Comparison of ENCODE assay signal across 9 mouse cellular contexts in the genomic region with DNA sequence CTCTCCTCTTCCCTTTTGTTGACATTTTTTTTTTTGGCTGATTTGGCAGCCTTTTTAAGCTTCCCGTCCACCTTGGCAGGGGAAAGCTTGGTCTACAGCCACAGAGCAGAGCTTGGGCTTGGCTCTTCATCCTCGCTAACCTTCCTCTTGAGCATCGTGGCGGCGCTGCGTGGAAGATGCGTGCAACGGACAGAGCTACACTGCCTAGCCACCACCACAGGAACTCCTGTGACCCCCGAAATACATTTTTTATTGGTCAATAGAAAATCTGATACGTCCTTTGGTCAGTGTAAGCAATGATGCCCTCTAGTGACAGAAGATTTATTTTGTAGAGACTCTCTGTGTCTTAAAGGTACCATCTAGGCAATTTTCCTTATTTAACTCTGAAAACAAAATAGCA. TPM values are rescaled to one million over a fixed set of nuclear protein-coding genes. Genes with fewer than 3 reads are reported as not detected.
DNase-seq lines count a peak whose midpoint lies in the region; ATAC-seq lines count a peak whose summit lies in the region.
"Had no signal": no experiment of that assay in that cellular context is flagged by ENCODE, and none has a peak within 500 bp of the region (broad histone marks: within the 10 kb centered on the region; RNA-seq: fewer than 3 reads in every experiment).

No protein-coding gene starts in this region.

- H3K27me3 ChIP-seq in intestine, embryonic 16.5 days (replicated peaks; ENCODE audit: control insufficient read depth, insufficient read depth, low read length): no peaks in the 10 kb centered on the region
- no peaks in the 10 kb centered on the region for H3K27me3 ChIP-seq in intestine, embryonic 15.5 days (replicated peaks)
- H3K27me3 ChIP-seq: liver, embryonic 13.5 days had no signal

- DNase-seq in NIH3T3 (ENCODE audit: low read depth): peak; percentile 68
- peak; percentile 72 for DNase-seq in heart, adult 8-10 months (ENCODE audit: low spot score)
- peak; percentile 25 for DNase-seq in lung, postnatal 10 days
- no peak for DNase-seq in adrenal gland, adult 8-10 months
- no peak for DNase-seq in thymus, adult 18-20 months
- DNase-seq in adrenal gland, postnatal 25 days: no peak
- DNase-seq: liver, embryonic 13.5 days had no signal

- H3K4me2 ChIP-seq in intestine, embryonic 16.5 days (ENCODE audit: low read depth, low read length): peak overlapping the region; percentile 35; the same call in 1 of the 2 replicates
- no peak overlapping the region for H3K4me2 ChIP-seq in intestine, embryonic 15.5 days (replicated peaks)
- H3K4me2 ChIP-seq: liver, embryonic 13.5 days had no signal

- H3K36me3 ChIP-seq in intestine, embryonic 16.5 days (ENCODE audit: control insufficient read depth, insufficient read depth, low read length): no peaks in the 10 kb centered on the region
- H3K36me3 ChIP-seq in intestine, embryonic 15.5 days: no peaks in the 10 kb centered on the region
- H3K36me3 ChIP-seq: liver, embryonic 13.5 days had no signal

- no peak overlapping the region for H3K4me3 ChIP-seq in intestine, embryonic 16.5 days (ENCODE audit: low read length)
- H3K4me3 ChIP-seq in intestine, embryonic 15.5 days (replicated peaks): no peak overlapping the region
- H3K4me3 ChIP-seq: liver, embryonic 13.5 days had no signal

- no peak for ATAC-seq in intestine, embryonic 16.5 days
- ATAC-seq in intestine, embryonic 15.5 days: no peak

- no peak overlapping the region for H3K27ac ChIP-seq in intestine, embryonic 16.5 days (ENCODE audit: low read length)
- no peak overlapping the region for H3K27ac ChIP-seq in intestine, embryonic 15.5 days
- H3K27ac ChIP-seq: liver, embryonic 13.5 days had no signal

- WGBS in intestine, embryonic 16.5 days: 51% methylated on average over 10 of the region's 10 CpGs
- WGBS in intestine, embryonic 15.5 days: 65% methylated on average over 10 of the region's 10 CpGs

- no peaks in the 10 kb centered on the region for H3K9me3 ChIP-seq in intestine, embryonic 16.5 days (ENCODE audit: control insufficient read depth, low read length)
- H3K9me3 ChIP-seq in intestine, embryonic 15.5 days: no peaks in the 10 kb centered on the region
- H3K9me3 ChIP-seq: liver, embryonic 13.5 days had no signal

- no peak overlapping the region for H3K9ac ChIP-seq in intestine, embryonic 16.5 days (ENCODE audit: low read depth, low read length)
- H3K9ac ChIP-seq in intestine, embryonic 15.5 days: no peak overlapping the region
- H3K9ac ChIP-seq: liver, embryonic 13.5 days had no signal

- H3K4me1 ChIP-seq in intestine, embryonic 16.5 days (ENCODE audit: control insufficient read depth, insufficient read depth, low read length): no peaks in the 10 kb centered on the region
- no peaks in the 10 kb centered on the region for H3K4me1 ChIP-seq in intestine, embryonic 15.5 days (replicated peaks)
- H3K4me1 ChIP-seq: liver, embryonic 13.5 days had no signal

RNA-seq across cellular contexts. Expression of gene Fas, which starts 6.1 kb away (rescaled TPM):
- 5.8 and 6.4 TPM in 2 replicates for polyA plus RNA-seq in intestine, embryonic 16.5 days (2015; fragmentation: Nextera tagmentation; extraction: Ambion mirVana)
- polyA plus RNA-seq in intestine, embryonic 15.5 days (2015; fragmentation: Nextera tagmentation; extraction: Ambion mirVana): 3.9 and 4.9 TPM in 2 replicates
- total RNA-seq in heart, adult 8-10 months (2022): 10 to 100 TPM in 3 of 4 experiments, 1 to 10 TPM in 1; 8.6 to 14.3 (median 12.6) TPM
- total RNA-seq in adrenal gland, adult 8-10 months (2022): 10 to 100 TPM in 1 of 4 experiments, 1 to 10 TPM in 3; 7.9 to 10.1 (median 8.3) TPM
- 6.7 and 8.3 TPM in 2 replicates for total RNA-seq in adrenal gland, postnatal 25 days (2021)

RNA-seq across cellular contexts. Expression of gene Acta2, which starts 29.0 kb away (rescaled TPM):
- polyA plus RNA-seq in intestine, embryonic 16.5 days (2015; fragmentation: Nextera tagmentation; extraction: Ambion mirVana): 1,466 and 1,574 TPM in 2 replicates
- 1,375 and 1,410 TPM in 2 replicates for polyA plus RNA-seq in intestine, embryonic 15.5 days (2015; fragmentation: Nextera tagmentation; extraction: Ambion mirVana)
- total RNA-seq in heart, adult 8-10 months (2022): 10 to 100 TPM; 56.1 to 79.3 (median 71.1) TPM
- 10 to 100 TPM; 26.3 to 60.4 (median 36.5) TPM for total RNA-seq in adrenal gland, adult 8-10 months (2022)
- 22.6 and 26.8 TPM in 2 replicates for total RNA-seq in adrenal gland, postnatal 25 days (2021)

Comparison
In these comparisons a context has a peak if more than half of its experiments do, and no peak if none do; other contexts are left out.
1. DNase-seq: peak in NIH3T3 (single experiment), heart, adult 8-10 months (single experiment) and lung, postnatal 10 days (single experiment); none in adrenal gland, adult 8-10 months (single experiment), thymus, adult 18-20 months (0 of 2) and adrenal gland, postnatal 25 days (single experiment).